20 mouse cellular contexts compared by ENCODE assay signal in the genomic region with DNA sequence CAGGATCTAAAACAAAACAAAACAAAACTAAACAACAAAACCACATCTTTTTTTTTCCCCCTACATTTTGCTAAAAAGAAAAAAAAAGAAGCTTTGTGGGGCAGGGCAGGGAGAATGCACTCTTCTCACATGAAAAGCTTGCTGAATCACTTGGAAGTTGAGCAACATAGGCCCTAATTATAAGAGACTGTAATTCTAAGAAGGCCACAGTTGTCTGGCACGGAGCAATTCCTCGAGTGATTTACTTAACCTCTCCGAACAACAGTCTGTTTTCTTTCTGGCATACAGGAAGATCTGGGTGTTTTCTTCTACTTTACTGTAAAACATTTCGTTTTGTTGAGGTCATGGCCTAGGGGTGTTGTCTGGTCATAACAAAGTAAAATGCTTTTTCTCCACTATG.
DNase-seq lines count a peak whose midpoint lies in the region; ATAC-seq and TF ChIP-seq lines count a peak whose summit lies in the region.
"Had no signal": no experiment of that assay in that cellular context is flagged by ENCODE, and none has a peak within 500 bp of the region (broad histone marks: within the 10 kb centered on the region; RNA-seq: fewer than 3 reads in every experiment).

No protein-coding gene starts in this region.

- no peaks in the 10 kb centered on the region; the same call in 1 of the 2 replicates for H3K4me1 ChIP-seq in cerebellum, adult 2 months (ENCODE audit: control insufficient read depth, insufficient read depth, low read length)
- H3K4me1 ChIP-seq: megakaryocyte, embryonic 14.5 days had no signal

- in situ Hi-C loops in Patski (cut with MboI; ENCODE audit: low pct_unique_long_range_greater_than_20kb): no loop called here

- no peak overlapping the region for H3K4me3 ChIP-seq in gastrocnemius, adult 2 months
- H3K4me3 ChIP-seq in cerebellum, adult 2 months (replicated peaks; ENCODE audit: insufficient read depth, low read depth, low read length): no peak overlapping the region
- H3K4me3 ChIP-seq: heart, embryonic 12.5 days; left cerebral cortex, adult 2 months; megakaryocyte, embryonic 14.5 days; neural tube, embryonic 15.5 days had no signal

- peak overlapping the region; percentile 4; the same call in 1 of the 2 replicates for H3K27ac ChIP-seq in gastrocnemius, adult 2 months
- no peak overlapping the region for H3K27ac ChIP-seq in cerebellum, adult 2 months (ENCODE audit: insufficient read depth, low read length)
- H3K27ac ChIP-seq: hindbrain, embryonic 14.5 days; left cerebral cortex, adult 2 months; neural tube, embryonic 15.5 days had no signal

- TF ChIP-seq POLR2A in cerebellum, adult 2 months (IDR thresholded peaks at IDR 0.05; ENCODE audit: borderline replicate concordance, insufficient read depth, low read length): no peak

- intact Hi-C loops in gastrocnemius, adult 2 months (cut with DNase I): no loop called here

- TF ChIP-seq CTCF in gastrocnemius, adult 2 months (IDR thresholded peaks at IDR 0.05): no peak
- TF ChIP-seq CTCF in Patski (IDR thresholded peaks at IDR 0.05): no peak
- TF ChIP-seq CTCF in cerebellum, adult 2 months (IDR thresholded peaks at IDR 0.05; ENCODE audit: borderline replicate concordance, insufficient read depth, low read depth, low read length): no peak

- whole genome bisulfite sequencing in cerebellum, adult 2 months: 80% methylated on average over 4 of the region's 4 CpGs

- no peak for DNase-seq in gastrocnemius, adult 2 months
- DNase-seq in gastrocnemius, postnatal 25 days: no peak
- peak; percentile 24 for DNase-seq in kidney, postnatal 14 days
- no peak for DNase-seq in kidney, adult 8-10 months
- peak; percentile 57 for DNase-seq in Patski (ENCODE audit: low read depth, low spot score)
- DNase-seq in testis, postnatal 14 days (ENCODE audit: low spot score): peak; percentile 11
- DNase-seq in cerebellum, adult 2 months: no peak
- DNase-seq: cerebellum, adult 8-10 months; heart, postnatal 36 days; layer of hippocampus, adult 9-11 months; left cerebral cortex, postnatal 4 days; liver; lung, postnatal 10 days; midbrain, embryonic 14.5 days had no signal

- POLR2A ChIA-PET in Patski (lab: Charles Lee): interaction anchor here (0.6 kb wide), 1 partner anchor 70 kb away, joined by 3 read pairs; no protein-coding TSS in a partner anchor

- H3K27me3 ChIP-seq in Patski: no peaks in the 10 kb centered on the region
- H3K27me3 ChIP-seq in cerebellum, adult 2 months (ENCODE audit: control insufficient read depth, insufficient read depth, low read length): no peaks in the 10 kb centered on the region
- H3K27me3 ChIP-seq: heart, embryonic 12.5 days; megakaryocyte, embryonic 14.5 days; neural tube, embryonic 15.5 days had no signal

- peak; percentile 62 for ATAC-seq in Patski
- ATAC-seq: forebrain, embryonic 16.5 days had no signal

- CTCF ChIA-PET in Patski (lab: Charles Lee): no interaction called here

Comparison
In these comparisons a context has a peak if more than half of its experiments do, and no peak if none do; other contexts are left out.
1. DNase-seq: peak in kidney, postnatal 14 days (single experiment), Patski (single experiment) and testis, postnatal 14 days (single experiment); none in gastrocnemius, adult 2 months (single experiment), gastrocnemius, postnatal 25 days (single experiment), kidney, adult 8-10 months (0 of 2) and cerebellum, adult 2 months (0 of 2).